Mouse (Mus musculus) kidney, postnatal 4 days (tissue): ENCODE results near the gene Tram2.

Experiments
- DNase-seq, 2 experiments: peaks; one replicate each; pipeline ENCODE4 v3.0.0; 2021; ENCODE audit warnings: mixed read lengths in 2 of 2

Tram2 gene

GRCm38 (mm10) chr1:21008891-21009290 is 70.1 kb downstream of the Tram2 start:
- DNase-seq: peak; percentile 30 to 52

DNA sequence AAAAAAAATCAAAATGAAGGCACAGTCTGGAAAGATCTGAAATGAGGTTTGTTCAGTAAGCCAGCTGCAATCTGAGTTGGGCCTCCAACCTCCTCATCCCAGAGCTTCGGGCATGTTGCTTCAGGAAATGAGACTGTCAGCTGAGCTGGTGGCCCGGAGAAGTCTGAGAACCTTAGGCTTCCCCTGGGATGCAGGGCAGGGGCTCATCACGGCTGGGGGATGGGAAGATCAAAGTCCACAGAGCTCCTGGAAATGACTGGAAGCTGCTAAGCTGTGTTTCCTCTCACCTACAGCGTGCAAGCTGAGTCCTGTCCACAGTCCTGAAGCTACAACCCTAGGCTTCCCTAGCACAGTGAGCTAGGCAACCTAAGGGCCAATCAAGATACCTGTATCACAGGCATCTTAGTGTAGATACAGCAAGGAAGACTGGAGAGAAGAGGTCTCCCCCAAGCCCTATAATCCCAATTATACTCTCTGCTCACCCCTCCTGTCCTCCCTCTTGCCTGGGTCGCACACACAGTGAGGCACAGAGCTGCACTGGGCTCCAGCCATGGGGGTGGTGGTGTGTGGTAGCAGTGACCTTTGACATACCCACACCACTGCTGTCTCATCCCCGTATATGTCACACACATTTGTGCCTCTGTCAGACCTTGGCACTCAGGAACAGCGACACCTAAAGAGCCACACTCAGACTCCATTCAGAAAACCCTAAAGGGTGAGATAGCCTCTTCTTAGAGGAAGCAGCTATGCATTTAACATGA is 70.9 kb downstream of the Tram2 start:
- DNase-seq: peak in 1 of 2 experiments; percentile 39

DNA sequence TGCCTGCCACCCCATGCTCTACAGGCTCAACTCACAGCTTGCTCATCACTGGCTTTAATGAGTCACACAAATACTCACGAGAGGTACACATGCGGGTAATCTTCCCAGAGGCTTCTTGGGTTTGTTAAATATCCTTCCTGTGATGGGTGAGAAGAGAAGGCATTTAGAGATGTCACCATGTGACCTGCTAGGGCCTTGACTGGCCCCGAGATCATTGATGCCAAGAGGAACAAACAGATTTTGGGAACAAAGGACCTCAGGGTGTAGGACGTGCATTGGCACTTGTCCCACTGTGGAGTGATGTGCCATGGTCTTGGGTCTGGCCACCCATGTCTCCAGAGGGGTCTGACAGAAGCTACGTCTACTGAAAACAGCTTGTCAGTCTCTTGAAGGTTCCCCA is 72.3 kb downstream of the Tram2 start:
- DNase-seq: no peak

- DNase-seq: no peak
Measured at GRCm38 (mm10) chr1:21004596-21004995, 74.4 kb downstream of the Tram2 start.

DNA sequence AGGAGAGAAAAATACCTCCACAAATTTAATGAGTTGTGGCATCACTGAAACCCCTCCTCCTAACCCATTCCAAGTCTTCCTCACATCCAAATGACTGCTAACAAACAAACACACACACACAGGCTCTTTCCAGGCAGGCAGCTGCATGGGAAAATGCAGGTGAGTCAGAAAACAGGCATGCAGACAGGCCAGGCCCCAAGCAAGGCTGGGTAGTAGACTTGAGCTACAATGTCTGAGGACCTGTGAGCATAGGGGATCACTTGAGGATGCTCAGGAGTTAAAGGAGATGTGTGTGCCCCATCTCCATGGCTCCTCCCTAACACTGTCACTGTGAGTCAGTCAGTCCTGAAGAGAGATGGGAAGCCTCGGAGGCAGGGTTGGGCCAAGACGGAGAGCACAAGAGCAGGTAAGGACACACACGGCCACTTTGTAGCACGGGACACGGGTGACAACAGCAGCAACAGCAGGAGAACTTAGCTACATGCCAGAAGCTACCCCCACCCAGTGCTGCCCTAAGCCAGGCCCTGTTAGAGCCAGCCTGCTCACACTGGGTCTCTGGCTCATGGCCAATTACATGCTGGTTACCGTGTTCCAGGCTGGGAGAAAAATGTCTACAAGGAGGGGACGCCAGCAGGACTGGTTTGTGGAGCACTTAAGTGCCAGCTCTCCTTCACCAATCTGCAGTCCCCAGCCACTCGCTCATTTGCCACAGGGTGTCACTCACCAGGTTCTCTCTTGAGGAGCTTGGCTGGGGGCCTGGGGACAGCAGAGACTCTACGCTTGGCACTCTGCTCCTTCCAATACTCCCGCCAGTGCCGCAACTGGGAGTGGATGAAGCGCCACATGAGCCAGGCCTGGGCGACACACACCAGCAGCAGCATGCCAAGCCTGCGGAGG is 76.5 kb downstream of the Tram2 start:
- no peak for DNase-seq

- peak in 1 of 2 experiments; percentile 35 for DNase-seq
Measured at GRCm38 (mm10) chr1:20997881-20998389, 81.1 kb downstream of the Tram2 start.

DNA sequence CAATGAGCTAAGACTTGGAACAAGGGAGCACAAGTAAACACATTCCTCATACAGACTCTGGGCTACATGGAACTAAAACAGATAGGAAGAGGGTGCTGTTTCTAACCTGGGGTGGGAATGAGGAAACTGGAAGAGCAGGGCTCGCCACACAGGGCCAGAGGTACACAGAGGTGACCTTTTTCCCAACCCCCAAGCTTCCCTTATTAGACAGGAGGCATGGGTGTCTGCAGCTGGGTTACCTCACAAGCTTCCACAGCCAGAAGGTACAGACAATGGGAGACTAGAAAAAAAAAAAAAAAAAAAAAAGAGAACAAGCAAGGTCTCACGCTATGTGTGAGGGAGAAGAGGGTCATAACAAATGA is 81.7 kb downstream of the Tram2 start:
- no peak for DNase-seq

DNA sequence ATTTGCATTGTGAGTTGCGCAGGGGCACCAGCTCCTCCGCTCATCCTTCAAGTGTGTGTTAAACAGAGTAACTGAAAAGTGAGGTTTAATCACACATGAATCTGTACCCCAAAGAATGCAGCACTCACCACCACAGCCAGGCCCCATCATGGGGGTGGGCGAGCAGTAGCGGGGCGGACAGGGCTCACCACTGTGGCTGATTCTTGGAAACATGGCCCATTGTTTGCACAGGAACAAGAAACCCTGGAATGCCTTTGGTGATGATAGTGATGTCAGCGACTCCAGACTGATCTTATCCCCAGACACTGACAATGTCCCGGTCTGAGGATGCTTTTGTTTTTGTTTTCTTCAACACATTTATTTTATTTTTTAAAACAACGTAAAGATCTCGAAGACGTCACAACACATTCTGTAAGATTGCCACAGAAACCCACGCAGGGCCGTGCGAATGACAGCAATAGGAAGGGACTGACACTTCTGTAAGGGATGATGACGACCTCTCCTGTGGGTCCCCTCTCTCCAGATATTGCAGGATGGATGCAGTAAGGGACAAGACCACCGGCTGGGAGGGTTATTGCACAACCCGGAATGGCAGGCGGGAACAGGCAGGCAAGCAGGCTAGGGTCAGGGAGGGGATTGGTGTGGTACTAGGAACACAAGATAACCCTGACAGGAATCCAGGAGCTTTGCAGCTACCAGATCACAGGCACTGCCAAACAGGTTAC is 82.3 kb downstream of the Tram2 start:
- DNase-seq: peak in 1 of 2 experiments; percentile 22

- peak in 1 of 2 experiments; percentile 29 for DNase-seq
Measured at GRCm38 (mm10) chr1:20995331-20995986, 83.6 kb downstream of the Tram2 start.

DNA sequence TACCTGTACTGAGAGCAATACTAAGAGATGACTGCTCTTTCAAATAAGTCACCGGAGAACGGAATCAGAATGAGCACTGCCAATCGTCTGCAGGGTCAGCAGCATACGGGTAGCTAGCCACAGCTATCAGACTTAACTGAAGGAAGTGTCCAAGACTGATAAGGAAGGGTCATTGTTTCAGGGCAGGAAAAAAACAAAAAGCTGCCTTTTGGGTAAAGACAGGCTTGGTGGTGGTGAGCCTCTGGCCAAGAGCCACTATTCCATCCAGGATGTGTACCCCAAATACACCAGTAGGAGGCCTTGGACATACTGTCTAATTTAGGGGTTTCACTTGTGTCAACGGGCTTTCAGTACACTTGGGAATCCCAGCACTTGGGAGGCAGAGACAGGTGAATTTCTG is 84.7 kb downstream of the Tram2 start:
- no peak for DNase-seq

GRCm38 (mm10) chr1:20993690-20994089 is 85.3 kb downstream of the Tram2 start:
- no peak for DNase-seq

DNA sequence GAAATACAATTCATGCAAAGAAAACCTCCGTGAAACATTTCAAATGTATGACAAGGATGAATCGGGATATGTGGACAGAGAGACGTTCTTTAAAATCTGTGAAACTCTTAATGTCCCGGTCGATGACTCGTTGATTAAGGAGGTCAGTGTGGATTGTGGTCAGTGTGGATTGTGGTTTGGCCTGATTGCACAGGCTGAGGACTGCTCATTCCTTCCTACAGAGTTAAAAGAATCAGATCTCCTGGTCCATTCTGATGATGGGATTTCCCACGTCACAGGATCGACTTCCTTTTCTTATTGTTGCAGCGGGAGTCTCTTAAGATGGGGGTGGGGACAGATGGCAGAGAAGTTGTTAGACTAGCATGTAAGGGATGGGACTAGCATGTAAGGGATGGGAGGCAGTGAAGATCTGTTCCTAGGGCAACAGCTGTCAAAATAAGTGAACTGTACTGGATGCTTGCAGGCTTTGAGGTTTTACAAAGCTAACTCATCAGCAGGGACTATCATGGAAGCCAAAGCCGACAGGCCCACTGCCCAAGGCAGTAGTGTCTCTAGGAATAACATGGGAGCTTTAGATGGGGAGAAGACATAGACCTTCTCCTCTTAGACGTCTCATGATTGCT is 89.5 kb downstream of the Tram2 start:
- no peak for DNase-seq

DNA sequence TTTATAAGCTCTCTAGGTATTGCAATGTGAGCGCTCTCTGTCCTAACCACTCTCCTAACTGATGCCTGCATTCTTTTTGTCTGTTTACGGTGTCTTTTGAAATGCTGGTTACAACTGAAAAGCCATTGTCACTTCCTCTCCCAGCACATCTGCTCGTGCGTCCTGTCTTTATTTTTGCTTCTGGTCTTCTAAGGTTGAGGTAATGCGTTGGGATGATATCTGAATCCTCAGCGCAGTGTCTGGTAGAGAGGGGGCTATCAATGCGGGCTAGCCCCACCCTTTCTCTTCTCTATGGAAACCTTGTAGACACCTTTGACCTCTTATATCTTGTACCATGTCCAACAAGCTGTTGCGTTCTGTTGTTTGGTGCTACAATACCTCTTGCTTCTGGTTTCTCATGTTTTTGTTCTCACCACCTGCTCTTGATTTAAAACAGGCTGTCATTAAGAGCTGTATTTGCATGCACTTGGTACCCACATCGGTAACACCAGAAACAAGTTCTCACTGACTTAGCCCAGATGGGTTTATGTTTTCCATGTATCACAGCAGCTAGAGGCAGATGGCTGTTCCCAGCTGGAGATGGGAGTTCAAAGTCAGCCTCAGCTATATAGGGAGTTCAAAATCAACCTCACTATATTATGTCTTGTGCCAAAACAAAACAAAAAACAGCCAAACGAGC is 92.5 kb downstream of the Tram2 start:
- DNase-seq: no peak

DNA sequence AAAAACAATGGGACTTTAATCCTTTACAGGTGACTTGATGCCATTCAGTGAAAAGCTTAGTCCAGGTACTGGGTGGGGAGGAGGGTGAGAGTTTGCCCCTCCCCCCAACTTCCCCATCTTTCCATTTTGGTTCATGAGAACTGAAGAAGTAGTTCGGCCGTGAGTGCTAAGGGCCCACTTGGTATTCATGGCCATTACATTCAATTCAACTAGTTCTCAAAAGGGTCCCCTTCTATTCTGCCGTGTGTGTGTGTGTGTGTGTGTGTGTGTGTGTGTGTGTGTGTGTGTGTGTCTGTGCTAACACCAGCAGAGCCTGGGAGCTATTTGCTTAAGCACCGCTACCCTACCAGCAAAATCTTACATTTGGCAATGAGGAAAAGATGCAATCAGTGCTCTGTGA is 94.4 kb downstream of the Tram2 start:
- no peak for DNase-seq

DNA sequence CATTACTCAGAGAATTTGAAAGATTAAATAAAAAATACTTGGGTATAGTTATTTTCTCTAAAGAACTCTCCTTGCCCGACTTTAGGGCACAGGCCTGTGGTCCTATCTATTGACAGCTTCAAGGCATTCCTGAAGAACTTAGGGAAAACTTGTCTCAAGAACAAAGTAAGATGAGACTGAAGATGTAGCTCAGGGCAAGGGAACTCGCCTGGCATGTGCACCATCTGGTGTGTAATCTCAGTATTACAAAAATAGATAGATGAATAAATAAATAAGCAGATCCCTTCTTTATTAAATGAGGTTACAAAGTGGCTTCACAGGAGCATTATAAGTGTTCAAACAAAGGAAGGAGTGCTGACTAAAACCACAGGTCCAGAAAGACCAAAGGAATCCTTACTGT is 94.9 kb downstream of the Tram2 start:
- DNase-seq: no peak

DNA sequence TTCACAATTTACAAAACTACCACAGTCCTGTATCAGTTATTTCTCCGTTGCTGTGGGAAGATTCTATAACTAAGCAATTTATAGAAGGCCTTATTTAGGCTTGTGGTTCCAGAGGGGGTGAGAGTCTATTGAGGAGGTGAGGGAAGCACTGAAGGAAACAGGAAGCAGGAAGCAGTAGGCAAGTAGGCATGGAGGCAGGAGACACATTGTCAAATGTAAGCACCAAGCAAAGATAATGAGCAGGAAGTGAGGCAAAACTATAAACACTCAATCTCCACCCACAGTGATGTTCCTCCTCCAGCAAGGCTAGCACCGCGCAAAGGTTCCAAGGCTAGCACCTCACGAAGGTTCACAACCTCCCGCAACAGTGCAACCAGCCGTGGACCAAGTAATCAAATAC is 97.3 kb downstream of the Tram2 start:
- DNase-seq: no peak

DNA sequence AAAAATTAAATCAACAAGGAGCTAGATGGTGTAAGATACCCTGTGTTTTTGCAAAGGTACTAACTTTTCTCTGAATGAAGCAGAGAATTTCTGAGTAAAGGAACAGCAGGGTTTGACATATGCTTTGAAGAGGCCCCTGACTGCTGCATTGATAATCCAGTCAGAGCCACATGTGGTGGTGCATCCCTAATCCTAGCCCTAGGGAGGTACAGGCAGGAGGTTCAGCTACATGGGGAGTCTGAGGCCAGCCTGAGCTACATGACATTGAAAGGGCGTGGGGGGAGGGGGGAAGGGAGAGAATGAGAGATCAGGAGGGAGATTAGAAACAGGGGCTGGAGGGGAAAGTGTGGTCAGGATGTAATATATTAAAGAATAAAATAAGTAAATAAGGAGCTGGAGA is 98.5 kb downstream of the Tram2 start:
- DNase-seq: no peak

DNA sequence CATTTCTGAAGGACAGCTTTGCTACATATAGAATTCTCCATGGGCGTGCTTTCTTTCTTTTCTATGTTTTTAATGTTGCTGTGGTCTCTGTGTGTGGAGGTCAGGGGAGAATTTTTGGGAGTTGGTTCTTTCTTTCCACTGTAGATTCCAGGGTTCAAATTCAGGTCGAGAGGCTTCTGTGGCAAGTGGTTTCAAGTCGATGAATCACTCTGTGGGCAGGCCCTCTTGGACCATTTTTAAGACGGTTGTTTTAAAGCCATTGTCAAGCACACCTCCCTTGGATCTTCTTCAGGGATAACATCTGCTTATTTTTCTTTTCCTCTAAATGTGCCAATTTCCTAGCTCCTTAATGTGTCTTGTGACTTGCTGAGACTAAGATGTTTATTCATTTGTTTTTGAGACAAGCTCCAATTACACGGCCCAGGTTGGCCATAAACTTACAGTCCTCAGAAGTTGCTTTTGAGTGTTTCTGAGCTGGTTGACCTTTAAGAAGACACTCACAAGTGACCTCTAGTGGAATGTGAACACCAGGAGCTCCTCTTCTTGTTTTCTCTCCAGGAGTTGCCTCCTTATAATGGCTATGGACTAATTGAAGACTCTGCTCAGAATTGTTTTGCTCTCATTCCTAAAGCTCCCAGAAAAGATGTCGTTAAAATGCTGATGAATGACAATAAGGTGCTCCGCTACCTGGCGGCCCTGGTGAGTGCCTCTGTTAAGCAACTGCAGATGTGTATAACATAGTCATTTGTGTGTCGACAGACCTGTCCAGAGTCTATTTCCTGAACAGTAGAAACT is 104.5 kb downstream of the Tram2 start:
- no peak for DNase-seq

DNA sequence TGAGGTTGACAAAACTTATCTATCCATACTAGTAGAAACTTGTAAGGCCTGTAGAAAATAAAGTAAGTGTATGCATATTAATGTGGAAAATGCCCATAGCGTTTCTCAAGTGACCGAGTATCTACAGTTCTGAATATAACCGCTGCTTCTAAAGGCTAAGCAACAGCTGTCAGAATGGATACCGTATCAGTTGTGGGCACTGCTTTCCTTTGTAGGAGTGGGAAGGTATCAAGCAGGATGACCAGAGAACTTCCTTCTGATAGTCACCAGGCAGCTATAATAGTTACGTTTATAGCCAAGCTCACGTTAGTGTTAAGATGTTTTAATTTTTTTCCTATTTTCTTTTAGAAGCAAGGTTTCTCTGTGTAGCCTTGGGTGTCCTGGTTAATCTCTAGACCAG is 105.6 kb downstream of the Tram2 start:
- DNase-seq: no peak

- no peak for DNase-seq
Measured at GRCm38 (mm10) chr1:20969642-20970041, 109.4 kb downstream of the Tram2 start.

DNA sequence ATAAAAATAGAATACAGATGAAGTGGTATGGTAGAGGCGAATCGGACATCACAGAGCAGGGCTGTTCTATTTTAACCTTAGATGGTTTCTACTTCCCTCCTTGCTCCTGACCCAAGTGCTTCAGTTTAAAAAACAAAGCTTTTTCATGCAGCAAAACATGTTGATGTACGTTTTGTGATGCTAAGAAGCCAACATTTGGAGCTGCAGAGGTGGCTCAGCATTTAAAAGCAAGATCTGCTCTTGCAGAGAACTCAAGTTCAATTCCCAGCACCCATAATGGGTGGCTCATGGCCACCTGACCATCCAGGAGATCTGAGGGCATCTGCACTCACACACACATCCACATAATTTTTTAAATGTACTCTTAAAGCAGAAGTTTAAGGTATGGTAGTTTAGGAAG is 124.2 kb downstream of the Tram2 start:
- DNase-seq: no peak
